Mouse (Mus musculus) cerebellum, adult 18-20 months (tissue): Measurements from ENCODE around the gene Cd163l1.

Experiments
- DNase-seq, 2 experiments: peaks; one replicate each; pipeline ENCODE4 v3.0.0; 2021

Cd163l1 gene

GRCm38 (mm10) chr7:140224209-140224608 is 6.1 kb downstream of the Cd163l1 start:
- DNase-seq: no peak

GRCm38 (mm10) chr7:140228476-140228875 is 10.4 kb downstream of the Cd163l1 start:
- no peak for DNase-seq

- DNase-seq: no peak
Measured at GRCm38 (mm10) chr7:140231026-140231425, 13.0 kb downstream of the Cd163l1 start.

- DNase-seq: no peak
Measured at GRCm38 (mm10) chr7:140233696-140234095, 15.6 kb downstream of the Cd163l1 start.

DNA sequence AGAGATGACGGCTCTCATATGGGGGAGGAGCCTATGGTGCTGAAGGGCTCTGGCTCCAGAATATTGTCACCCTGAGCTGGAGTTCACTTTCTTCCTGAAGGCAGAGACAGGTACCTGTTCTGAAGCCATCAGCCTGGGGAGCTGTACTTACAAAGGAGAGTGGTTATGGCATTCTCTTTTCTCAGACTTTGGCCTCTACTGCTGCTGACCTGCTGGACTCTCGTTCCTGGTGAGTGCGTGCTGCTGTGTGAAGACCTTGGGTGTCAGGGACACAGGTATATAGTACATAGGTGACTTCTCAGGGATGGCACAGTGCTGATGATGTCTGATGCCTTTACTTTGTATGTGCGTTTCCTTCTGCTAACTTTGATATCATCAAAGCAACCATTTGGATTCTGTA is 29.1 kb downstream of the Cd163l1 start, which contains the start of gene 5830411N06Rik:
Gene 5830411N06Rik (plus strand): TSS at position 69 of the 400 bp plus-strand sequence.
- DNase-seq: no peak

DNA sequence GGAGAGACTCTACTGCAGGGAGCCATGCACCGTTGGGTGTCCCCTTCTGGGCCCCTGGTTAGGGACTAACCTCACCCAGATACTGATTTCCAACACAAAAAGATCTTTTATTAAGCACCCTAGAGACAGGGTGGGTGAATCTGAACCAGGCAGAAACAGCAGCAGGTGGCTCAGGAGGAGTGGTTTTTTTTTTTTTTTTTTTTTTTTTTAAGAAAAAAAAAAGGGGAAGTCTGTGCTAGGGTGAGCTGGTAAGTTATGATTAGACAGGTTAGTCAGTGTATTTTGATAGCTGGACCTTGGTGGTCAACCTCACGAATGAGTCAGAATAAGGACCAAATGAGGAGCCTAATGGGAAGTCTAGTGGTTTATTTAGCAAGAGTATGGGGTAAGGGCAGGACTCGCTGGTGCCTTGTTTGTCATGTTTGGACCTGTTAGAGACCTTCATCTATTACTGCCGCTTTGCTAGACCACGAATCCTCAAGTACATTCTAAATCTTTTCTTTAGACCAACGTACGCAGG is 35.8 kb downstream of the Cd163l1 start:
- no peak for DNase-seq
